Comparison of ENCODE assay signal across 8 mouse cellular contexts in genomic region chr9:123259461-123259895, GRCm38 (mm10). TPM values are rescaled to one million over a fixed set of nuclear protein-coding genes. Genes with fewer than 3 reads are reported as not detected.
A peak's percentile ranks its signal among the peaks of the same experiment; 100 is the strongest.
DNase-seq lines count a peak whose midpoint lies in the region; ATAC-seq lines count a peak whose summit lies in the region.

No protein-coding gene starts in this region.

- peaks cover 4% of the 10 kb centered on the region; the same call in 1 of the 2 replicates for H3K27me3 ChIP-seq in intestine, embryonic 14.5 days (replicated peaks; ENCODE audit: control insufficient read depth, insufficient read depth, low read length)
- peaks cover 77% of the 10 kb centered on the region for H3K27me3 ChIP-seq in liver, embryonic 15.5 days

- H3K9ac ChIP-seq in intestine, embryonic 14.5 days (ENCODE audit: low read length) = peak overlapping the region; percentile 55
- peak overlapping the region; percentile 42; the same call in 1 of the 2 replicates for H3K9ac ChIP-seq in liver, embryonic 15.5 days

- WGBS in intestine, embryonic 14.5 days = under 1% methylated on average over 45 of the region's 45 CpGs
- whole genome bisulfite sequencing in liver, embryonic 15.5 days (ENCODE audit: insufficient replicate concordance) = 2% methylated on average over 45 of the region's 45 CpGs

- H3K36me3 ChIP-seq in intestine, embryonic 14.5 days (ENCODE audit: control insufficient read depth, insufficient read depth, low read length) = no peaks in the 10 kb centered on the region
- H3K36me3 ChIP-seq in liver, embryonic 15.5 days (replicated peaks) = no peaks in the 10 kb centered on the region

- H3K4me1 ChIP-seq in brown adipose tissue, adult 24 weeks (ENCODE audit: control insufficient read depth, insufficient read depth, insufficient read length, low read length) = no peaks in the 10 kb centered on the region
- no peaks in the 10 kb centered on the region; the same call in 1 of the 2 replicates for H3K4me1 ChIP-seq in intestine, embryonic 14.5 days (replicated peaks; ENCODE audit: control insufficient read depth, insufficient read depth, low read length)
- peaks cover 18% of the 10 kb centered on the region for H3K4me1 ChIP-seq in liver, embryonic 15.5 days (replicated peaks)

- DNase-seq in left cerebral cortex, adult 8-10 months (ENCODE audit: low spot score in 2 of 2) = peak; percentile 22 to 33
- no peak for DNase-seq in left cerebral cortex, postnatal 25 days (ENCODE audit: low spot score in 2 of 2)
- DNase-seq in frontal cortex, adult 2 months (ENCODE audit: extremely low spot score in 1 of 2, low spot score in 1 of 2) = peak; percentile 28 to 76
- no peak for DNase-seq in intestine, embryonic 14.5 days (ENCODE audit: low spot score)
- peak; percentile 70 for DNase-seq in thymus, postnatal 4 days

- peak overlapping the region; percentile 84 for H3K4me2 ChIP-seq in intestine, embryonic 14.5 days (ENCODE audit: low read length)
- peak overlapping the region; percentile 92 for H3K4me2 ChIP-seq in liver, embryonic 15.5 days

- intact Hi-C loops in left cerebral cortex, postnatal 25 days (cut with DNase I) = loop anchor here (2.0 to 10.0 kb wide), 2 partner anchors 179 to 525 kb away; no protein-coding TSS in a partner anchor

- peak; percentile 48 for ATAC-seq in intestine, embryonic 14.5 days (replicated peaks; ENCODE audit: low FRiP score, low TSS enrichment, low read depth)
- no peak for ATAC-seq in liver, embryonic 15.5 days (ENCODE audit: insufficient read depth)
- peak; percentile 56; the same call in 1 of the 2 replicates for ATAC-seq in neutrophil, adult 5-6 weeks (ENCODE audit: extremely low read depth, insufficient number of reproducible peaks, low FRiP score, poor library complexity, severe bottlenecking)

- H3K4me3 ChIP-seq in brown adipose tissue, adult 24 weeks (ENCODE audit: insufficient read depth, low read depth, low read length) = peak overlapping the region; percentile 92
- peak overlapping the region; percentile 78 for H3K4me3 ChIP-seq in intestine, embryonic 14.5 days (ENCODE audit: low read depth, low read length)
- H3K4me3 ChIP-seq in liver, embryonic 15.5 days (replicated peaks) = peak overlapping the region; percentile 66

- no peaks in the 10 kb centered on the region for H3K9me3 ChIP-seq in intestine, embryonic 14.5 days (ENCODE audit: control insufficient read depth, low read length)
- H3K9me3 ChIP-seq in liver, embryonic 15.5 days (replicated peaks) = no peaks in the 10 kb centered on the region

- H3K27ac ChIP-seq in brown adipose tissue, adult 24 weeks (replicated peaks; ENCODE audit: low read depth, low read length) = no peak overlapping the region
- H3K27ac ChIP-seq in intestine, embryonic 14.5 days (ENCODE audit: low read depth) = peak overlapping the region; percentile 77; the same call in 1 of the 2 replicates
- H3K27ac ChIP-seq in liver, embryonic 15.5 days (replicated peaks) = no peak overlapping the region

RNA-seq across cellular contexts. Expression of gene Tmem158, which starts 1.1 kb away (rescaled TPM):
- total RNA-seq in left cerebral cortex, adult 8-10 months (2022) = 10 to 100 TPM; 73.6 to 80.0 (median 74.8) TPM
- total RNA-seq in left cerebral cortex, postnatal 25 days (2021) = 10 to 100 TPM; 56.5 to 75.0 TPM
- polyA plus RNA-seq in brown adipose tissue, adult 24 weeks (2012; ENCODE audit: insufficient read depth, insufficient read length, missing spikeins) = 0.88 and 1.4 TPM in 2 replicates
- 51.9 and 54.8 TPM in 2 replicates for polyA plus RNA-seq in frontal cortex, adult 2 months (2012; rRNA removed)
- polyA plus RNA-seq in intestine, embryonic 14.5 days (2014; fragmentation: Nextera tagmentation; extraction: Ambion mirVana) = 9.7 and 10.9 TPM in 2 replicates
- 2.0 and 2.1 TPM in 2 replicates for polyA plus RNA-seq in liver, embryonic 15.5 days (2015; fragmentation: Nextera tagmentation; extraction: Ambion mirVana)
- 0.58 and 1.4 TPM in 2 replicates for total RNA-seq in neutrophil, adult 5-6 weeks (2017)

RNA-seq across cellular contexts. Expression of gene Cdcp1, which starts 43.6 kb away (rescaled TPM):
- under 1 TPM; 0.11 to 0.44 (median 0.21) TPM for total RNA-seq in left cerebral cortex, adult 8-10 months (2022)
- under 1 TPM; 0.11 to 0.23 TPM for total RNA-seq in left cerebral cortex, postnatal 25 days (2021)
- polyA plus RNA-seq in brown adipose tissue, adult 24 weeks (2012; ENCODE audit: insufficient read depth, insufficient read length, missing spikeins) = not detected in 2 replicates
- 0.18 and 0.25 TPM in 2 replicates for polyA plus RNA-seq in frontal cortex, adult 2 months (2012; rRNA removed)
- 17.5 and 18.7 TPM in 2 replicates for polyA plus RNA-seq in intestine, embryonic 14.5 days (2014; fragmentation: Nextera tagmentation; extraction: Ambion mirVana)
- 0.46 and 0.59 TPM in 2 replicates for polyA plus RNA-seq in liver, embryonic 15.5 days (2015; fragmentation: Nextera tagmentation; extraction: Ambion mirVana)
- total RNA-seq in neutrophil, adult 5-6 weeks (2017) = 0.25 TPM in 1 of 2 replicates, not detected in the other

Comparison
In these comparisons a context has a peak if more than half of its experiments do, and no peak if none do; other contexts are left out.
1. DNase-seq: peak in left cerebral cortex, adult 8-10 months (2 of 2), frontal cortex, adult 2 months (2 of 2) and thymus, postnatal 4 days (single experiment); none in left cerebral cortex, postnatal 25 days (0 of 2) and intestine, embryonic 14.5 days (single experiment).
2. RNA of gene Cdcp1, which starts 43.6 kb away (polyA plus RNA-seq): 17.5 to 18.7 TPM in intestine, embryonic 14.5 days; 0.46 to 0.59 TPM in liver, embryonic 15.5 days, 0.18 to 0.25 TPM in frontal cortex, adult 2 months and not detected in brown adipose tissue, adult 24 weeks; every median in the first group is over 10 times any median in the second.
3. Peak in every context shown above with its lines, with median percentiles within 50 percentile points of each other: H3K4me3 ChIP-seq.